Mouse (Mus musculus): ENCODE measurements around the gene Tmppe. TPM values are rescaled to one million over a fixed set of nuclear protein-coding genes. Genes with fewer than 3 reads are reported as not detected.

Gene Tmppe
- polyA plus RNA-seq, 1 experiment = 3.5 TPM

- no peaks in the 10 kb centered on the region for H3K4me1 ChIP-seq (ENCODE audit: control insufficient read depth, insufficient read depth, low read length)
- TF ChIP-seq CTCF (IDR thresholded peaks at IDR 0.05; ENCODE audit: control insufficient read depth, insufficient read depth, low read length) (no peak), POLR2A (IDR thresholded peaks at IDR 0.05; ENCODE audit: borderline replicate concordance, control insufficient read depth, low read depth, low read length) (no peak)
- no peak overlapping the region for H3K4me3 ChIP-seq (replicated peaks; ENCODE audit: control insufficient read depth, low read depth, low read length)
- 72% methylated on average over 17 of the region's 17 CpGs for WGBS
- no peak overlapping the region for H3K27ac ChIP-seq (ENCODE audit: control insufficient read depth, insufficient read depth, low read depth, low read length, poor library complexity)
Observed at GRCm38 (mm10) chr9:114380881-114381733, 19.8 kb upstream of the Tmppe start.

- 87% methylated on average over 17 of the region's 17 CpGs for WGBS
- TF ChIP-seq POLR2A (IDR thresholded peaks at IDR 0.05; ENCODE audit: borderline replicate concordance, control insufficient read depth, low read depth, low read length) (no peak), CTCF (IDR thresholded peaks at IDR 0.05; ENCODE audit: control insufficient read depth, insufficient read depth, low read length) (no peak)
Observed at GRCm38 (mm10) chr9:114382936-114383710, 17.8 kb upstream of the Tmppe start.

GRCm38 (mm10) chr9:114384691-114385090, 16.2 kb upstream of the Tmppe start:
- Histone ChIP-seq H3K27ac (ENCODE audit: control insufficient read depth, insufficient read depth, low read depth, low read length, poor library complexity) (no peak overlapping the region), H3K4me1 (ENCODE audit: control insufficient read depth, insufficient read depth, low read length) (no peaks in the 10 kb centered on the region), H3K4me3 (replicated peaks; ENCODE audit: control insufficient read depth, low read depth, low read length) (no peak overlapping the region)
- TF ChIP-seq CTCF (IDR thresholded peaks at IDR 0.05; ENCODE audit: control insufficient read depth, insufficient read depth, low read length) (no peak), POLR2A (IDR thresholded peaks at IDR 0.05; ENCODE audit: borderline replicate concordance, control insufficient read depth, low read depth, low read length) (no peak)
- 86% methylated on average over 24 of the region's 24 CpGs for WGBS

More at GRCm38 (mm10) chr9:114382936-114383710, 17.8 kb upstream of the Tmppe start:
- H3K4me3 ChIP-seq (replicated peaks; ENCODE audit: control insufficient read depth, low read depth, low read length) = no peak overlapping the region
- H3K4me1 ChIP-seq (ENCODE audit: control insufficient read depth, insufficient read depth, low read length) = no peaks in the 10 kb centered on the region
- no peak overlapping the region for H3K27ac ChIP-seq (ENCODE audit: control insufficient read depth, insufficient read depth, low read depth, low read length, poor library complexity)

GRCm38 (mm10) chr9:114385160-114385559, 15.7 kb upstream of the Tmppe start:
- TF ChIP-seq CTCF (IDR thresholded peaks at IDR 0.05; ENCODE audit: control insufficient read depth, insufficient read depth, low read length) (no peak), POLR2A (IDR thresholded peaks at IDR 0.05; ENCODE audit: borderline replicate concordance, control insufficient read depth, low read depth, low read length) (no peak)
- 91% methylated on average over 10 of the region's 10 CpGs for WGBS
- Histone ChIP-seq H3K27ac (ENCODE audit: control insufficient read depth, insufficient read depth, low read depth, low read length, poor library complexity) (no peak overlapping the region), H3K4me3 (replicated peaks; ENCODE audit: control insufficient read depth, low read depth, low read length) (no peak overlapping the region), H3K4me1 (ENCODE audit: control insufficient read depth, insufficient read depth, low read length) (no peaks in the 10 kb centered on the region)

- 71% methylated on average over 6 of the region's 6 CpGs for WGBS
- Histone ChIP-seq H3K27ac (ENCODE audit: control insufficient read depth, insufficient read depth, low read depth, low read length, poor library complexity) (no peak overlapping the region), H3K4me3 (replicated peaks; ENCODE audit: control insufficient read depth, low read depth, low read length) (no peak overlapping the region), H3K4me1 (ENCODE audit: control insufficient read depth, insufficient read depth, low read length) (no peaks in the 10 kb centered on the region)
- TF ChIP-seq CTCF (IDR thresholded peaks at IDR 0.05; ENCODE audit: control insufficient read depth, insufficient read depth, low read length) (no peak), POLR2A (IDR thresholded peaks at IDR 0.05; ENCODE audit: borderline replicate concordance, control insufficient read depth, low read depth, low read length) (no peak)
Observed at GRCm38 (mm10) chr9:114387086-114387485, 13.8 kb upstream of the Tmppe start.

- no peak overlapping the region for H3K27ac ChIP-seq (ENCODE audit: control insufficient read depth, insufficient read depth, low read depth, low read length, poor library complexity)
- TF ChIP-seq CTCF (IDR thresholded peaks at IDR 0.05; ENCODE audit: control insufficient read depth, insufficient read depth, low read length) (no peak), POLR2A (IDR thresholded peaks at IDR 0.05; ENCODE audit: borderline replicate concordance, control insufficient read depth, low read depth, low read length) (no peak)
- H3K4me3 ChIP-seq (replicated peaks; ENCODE audit: control insufficient read depth, low read depth, low read length) = no peak overlapping the region
- WGBS = 87% methylated on average over 8 of the region's 8 CpGs
- H3K4me1 ChIP-seq (ENCODE audit: control insufficient read depth, insufficient read depth, low read length) = no peaks in the 10 kb centered on the region
Observed at GRCm38 (mm10) chr9:114388288-114388687, 12.6 kb upstream of the Tmppe start.

GRCm38 (mm10) chr9:114388701-114389370, 12.1 kb upstream of the Tmppe start:
- 80% methylated on average over 3 of the region's 3 CpGs for WGBS
- no peak for TF ChIP-seq POLR2A (IDR thresholded peaks at IDR 0.05; ENCODE audit: borderline replicate concordance, control insufficient read depth, low read depth, low read length)
- TF ChIP-seq CTCF (IDR thresholded peaks at IDR 0.05; ENCODE audit: control insufficient read depth, insufficient read depth, low read length) = no peak
- no peaks in the 10 kb centered on the region for H3K4me1 ChIP-seq (ENCODE audit: control insufficient read depth, insufficient read depth, low read length)
- H3K4me3 ChIP-seq (replicated peaks; ENCODE audit: control insufficient read depth, low read depth, low read length) = no peak overlapping the region
- H3K27ac ChIP-seq (ENCODE audit: control insufficient read depth, insufficient read depth, low read depth, low read length, poor library complexity) = no peak overlapping the region
